25 mouse cellular contexts compared by ENCODE assay signal in the genomic region with DNA sequence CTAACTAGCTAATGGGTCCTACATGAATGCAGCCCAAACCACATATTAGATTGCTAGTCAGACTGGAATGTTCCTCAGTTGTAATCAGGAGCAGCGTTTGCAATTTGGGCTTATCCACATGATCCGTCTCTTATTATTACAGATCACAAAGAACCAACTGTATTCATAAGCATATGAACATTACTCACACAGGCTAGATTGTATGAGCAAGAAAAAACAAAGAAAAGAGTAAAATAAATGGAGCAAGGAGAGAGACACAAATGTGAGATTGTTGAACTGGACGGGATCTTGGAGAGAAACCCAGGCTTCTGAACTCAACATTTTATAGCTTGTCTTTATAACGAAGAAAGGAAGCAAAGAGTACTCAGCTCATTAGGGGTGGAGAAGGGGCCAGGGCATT.
"Had no signal": no experiment of that assay in that cellular context is flagged by ENCODE, and none has a peak within 500 bp of the region (broad histone marks: within the 10 kb centered on the region; RNA-seq: fewer than 3 reads in every experiment).

No protein-coding gene starts in this region.

- H3K4me2 ChIP-seq: heart, embryonic 13.5 days; heart, embryonic 15.5 days; hindbrain, embryonic 13.5 days; hindbrain, embryonic 15.5 days; kidney, embryonic 15.5 days; limb, embryonic 13.5 days; limb, embryonic 15.5 days; liver, embryonic 12.5 days had no signal

- H3K27me3 ChIP-seq: heart, embryonic 13.5 days; heart, embryonic 15.5 days; hindbrain, embryonic 13.5 days; hindbrain, embryonic 15.5 days; kidney, embryonic 15.5 days; limb, embryonic 13.5 days; limb, embryonic 15.5 days; liver, embryonic 12.5 days had no signal

- DNase-seq: gastrocnemius, adult 2 months; gastrocnemius, postnatal 10 days; gastrocnemius, postnatal 25 days; heart, adult 18-20 months; heart, postnatal 14 days; heart, postnatal 36 days; kidney, adult 11 months; kidney, adult 2 months; kidney, adult 9 months; kidney, postnatal 14 days; kidney, postnatal 36 days; layer of hippocampus, adult 9-11 months; layer of hippocampus, postnatal 36 days had no signal

- H3K4me1 ChIP-seq: heart, embryonic 10.5 days; heart, embryonic 13.5 days; heart, embryonic 15.5 days; hindbrain, embryonic 13.5 days; hindbrain, embryonic 15.5 days; kidney, embryonic 15.5 days; limb, embryonic 13.5 days; limb, embryonic 15.5 days; liver, embryonic 12.5 days had no signal

- H3K4me3 ChIP-seq: gastrocnemius, adult 2 months; heart, embryonic 10.5 days; heart, embryonic 13.5 days; heart, embryonic 15.5 days; hindbrain, embryonic 13.5 days; hindbrain, embryonic 15.5 days; kidney, embryonic 15.5 days; limb, embryonic 13.5 days; limb, embryonic 15.5 days; liver, embryonic 12.5 days had no signal

- H3K27ac ChIP-seq: gastrocnemius, adult 2 months; heart, embryonic 10.5 days; heart, embryonic 13.5 days; heart, embryonic 15.5 days; hindbrain, embryonic 13.5 days; hindbrain, embryonic 15.5 days; hindbrain, postnatal 0 days; kidney, embryonic 15.5 days; kidney, postnatal 0 days; limb, embryonic 13.5 days; limb, embryonic 15.5 days; liver, embryonic 12.5 days; liver, embryonic 14.5 days had no signal

- H3K36me3 ChIP-seq: heart, embryonic 10.5 days; heart, embryonic 13.5 days; heart, embryonic 15.5 days; hindbrain, embryonic 13.5 days; hindbrain, embryonic 15.5 days; kidney, embryonic 15.5 days; limb, embryonic 13.5 days; limb, embryonic 15.5 days; liver, embryonic 12.5 days had no signal
